Mouse (Mus musculus) heart, adult 9 months (tissue): ENCODE results near the gene Slc39a7.
"Not testable (repeated sequence)": the region's sequence is repeated elsewhere in the genome, so short reads cannot be mapped to it uniquely, and the experiment has no call there.

ENCODE experiments used
- DNase-seq, 2 experiments: peaks; one replicate each; pipeline ENCODE4 v3.0.0; 2022; ENCODE audit warnings: low spot score in 2 of 2

The Slc39a7 gene

GRCm38 (mm10) chr17:34029890-34030595 lies 1.4 kb downstream of the Slc39a7 start:
- DNase-seq, result no peak

- no peak for DNase-seq
These were observed 2.2 kb downstream of the Slc39a7 start for GRCm38 (mm10) chr17:34029150-34029889.

- DNase-seq, result peak in 1 of 2 experiments; percentile 35
These were observed 2.9 kb downstream of the Slc39a7 start for GRCm38 (mm10) chr17:34028501-34029149.

GRCm38 (mm10) chr17:34027656-34028223 lies 3.7 kb downstream of the Slc39a7 start, which contains the start of gene H2-Ke6:
Gene H2-Ke6, minus strand, starts transcription at chr17:34028060.
- DNase-seq, result peak; percentile 92

- DNase-seq, result peak; percentile 21 to 41
These were observed 4.4 kb downstream of the Slc39a7 start for GRCm38 (mm10) chr17:34026917-34027655.

GRCm38 (mm10) chr17:34026221-34026620 lies 5.3 kb downstream of the Slc39a7 start:
- DNase-seq, result no peak

- DNase-seq, result no peak
These were observed 5.7 kb downstream of the Slc39a7 start for GRCm38 (mm10) chr17:34025756-34026151.

- DNase-seq, result no peak
These were observed 6.4 kb downstream of the Slc39a7 start for GRCm38 (mm10) chr17:34024861-34025755.

- DNase-seq, result peak; percentile 88 to 90
These were observed 7.1 kb downstream of the Slc39a7 start, which contains the start of gene Ring1 for GRCm38 (mm10) chr17:34024317-34024821. Gene Ring1, minus strand, starts transcription at chr17:34024680.

GRCm38 (mm10) chr17:34023678-34024077 lies 7.8 kb downstream of the Slc39a7 start:
- no peak for DNase-seq

- DNase-seq, result no peak
These were observed 8.5 kb downstream of the Slc39a7 start for GRCm38 (mm10) chr17:34022987-34023386.

- no peak for DNase-seq
These were observed 9.1 kb downstream of the Slc39a7 start for GRCm38 (mm10) chr17:34022414-34022783.

GRCm38 (mm10) chr17:34021539-34022413 lies 9.7 kb downstream of the Slc39a7 start:
- DNase-seq, result no peak

GRCm38 (mm10) chr17:34013436-34013835 lies 18.0 kb downstream of the Slc39a7 start:
- no peak for DNase-seq

- DNase-seq, result no peak
These were observed 21.3 kb downstream of the Slc39a7 start for GRCm38 (mm10) chr17:34010156-34010555.

GRCm38 (mm10) chr17:34006570-34006969 lies 24.9 kb downstream of the Slc39a7 start:
- no peak for DNase-seq

GRCm38 (mm10) chr17:34003426-34003825 lies 28.1 kb downstream of the Slc39a7 start:
- no peak for DNase-seq

- not testable (repeated sequence) for DNase-seq
These were observed 30.7 kb downstream of the Slc39a7 start for GRCm38 (mm10) chr17:34000796-34001195.

GRCm38 (mm10) chr17:34000150-34000537 lies 31.3 kb downstream of the Slc39a7 start, which contains the start of gene H2-K1:
Gene H2-K1, minus strand, starts transcription at chr17:34000347.
- peak; percentile 96 to 97 for DNase-seq
